Mouse (Mus musculus) lung, postnatal 25 days (tissue): Measurements from ENCODE around the gene Eif4a2.
"Not testable (repeated sequence)": the region's sequence is repeated elsewhere in the genome, so short reads cannot be mapped to it uniquely, and the experiment has no call there.

Experiments used
- DNase-seq: peaks from one replicate; pipeline ENCODE4 v3.0.0; 2022; ENCODE audit warnings: low spot score

Gene Eif4a2

DNA sequence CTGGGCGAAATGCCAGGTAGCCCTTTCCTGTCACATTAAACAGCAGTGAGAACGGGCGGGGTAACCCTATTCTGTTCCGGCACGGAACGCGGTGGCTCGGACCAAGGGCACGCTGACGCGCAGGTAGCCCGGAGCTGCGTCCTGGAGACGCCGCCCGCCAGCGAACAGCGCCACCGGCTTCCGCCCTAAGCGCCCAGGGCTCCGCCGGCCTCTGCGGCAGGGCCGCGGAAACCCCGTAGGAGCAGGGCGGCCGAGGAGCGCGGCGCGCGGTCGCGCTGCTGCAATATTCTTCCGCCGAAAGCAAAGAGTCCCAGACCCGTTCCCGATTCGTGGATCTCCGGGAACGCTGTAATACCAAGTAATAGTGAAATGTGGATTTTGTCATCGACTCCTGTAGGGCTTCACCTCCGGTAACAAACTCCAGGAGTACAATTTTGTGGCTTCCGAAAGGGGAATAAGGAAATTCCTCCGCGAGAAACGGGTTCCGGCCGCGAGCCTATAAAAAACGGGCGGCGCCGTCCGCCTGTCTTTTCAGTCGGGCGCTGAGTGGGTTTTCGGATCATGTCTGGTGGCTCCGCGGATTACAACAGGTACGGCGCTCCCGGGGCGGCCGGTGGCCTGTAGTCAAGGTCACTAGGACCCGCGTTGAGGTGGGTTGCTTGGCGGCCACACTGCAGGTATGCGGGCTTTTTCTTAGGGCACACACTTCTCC, at the start of gene Eif4a2:
Gene Eif4a2 (plus strand): TSS at position 214 of the 712 bp plus-strand sequence.
- DNase-seq = peak; percentile 91

DNA sequence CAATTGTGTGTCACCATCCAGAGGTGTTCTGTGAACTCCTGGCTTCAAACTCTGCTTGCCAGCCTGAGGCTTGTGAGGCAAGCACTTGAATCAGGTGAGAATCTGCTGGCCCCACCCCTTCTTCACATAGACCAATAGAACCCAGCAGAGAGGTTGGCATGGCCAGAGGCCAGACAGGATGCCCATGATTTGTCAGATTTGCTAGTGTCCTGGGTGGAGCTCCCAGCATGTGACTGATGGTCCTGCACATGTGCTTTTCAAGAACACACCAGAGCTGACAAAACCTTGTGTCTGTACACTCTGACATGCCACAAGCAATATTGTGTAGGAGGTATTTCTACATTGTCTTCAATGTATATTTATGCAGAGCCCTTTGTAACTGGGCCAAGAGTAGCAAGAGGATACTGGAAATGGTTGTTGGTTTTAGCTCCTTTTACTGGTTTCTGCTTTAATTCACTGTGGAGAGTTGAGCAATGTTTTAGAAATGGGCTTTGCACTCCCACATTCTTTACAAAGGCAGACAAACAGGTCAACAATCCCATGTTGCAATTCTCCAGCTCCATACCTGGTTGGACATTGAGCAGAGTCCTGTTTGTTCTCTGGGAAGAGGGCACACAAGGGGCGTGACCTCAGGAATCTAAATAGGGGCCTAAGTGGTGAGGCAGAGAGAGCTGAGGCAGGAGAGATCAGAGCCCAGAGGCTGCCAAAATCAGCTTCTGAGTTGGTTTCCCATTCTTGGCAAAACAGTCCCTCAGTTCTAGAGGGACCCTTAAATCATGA, 49.4 kb upstream of the Eif4a2 start, which contains the start of gene Kng1:
Gene Kng1 (plus strand): TSS at position 198 of the 780 bp plus-strand sequence.
- DNase-seq = not testable (repeated sequence)

DNA sequence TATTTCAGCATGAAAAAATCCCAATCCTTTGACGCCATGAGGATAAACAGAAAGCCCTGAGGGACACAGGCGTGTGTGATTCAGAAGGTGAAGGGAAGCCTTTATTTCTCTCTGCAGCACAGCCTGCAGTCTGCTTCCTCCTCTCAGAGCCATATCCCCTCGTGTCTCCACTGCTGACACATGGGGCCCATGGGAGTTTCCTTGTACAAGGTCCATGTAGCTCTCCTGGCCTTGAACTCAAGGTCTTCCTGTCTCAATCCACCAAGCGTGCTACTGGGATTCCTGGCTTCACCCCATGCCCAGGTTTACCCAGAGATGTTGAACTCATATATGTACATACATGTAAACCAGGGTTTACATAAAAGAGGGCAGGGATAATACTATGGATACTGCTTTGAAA, 47.6 kb upstream of the Eif4a2 start:
- DNase-seq = not testable (repeated sequence)

DNA sequence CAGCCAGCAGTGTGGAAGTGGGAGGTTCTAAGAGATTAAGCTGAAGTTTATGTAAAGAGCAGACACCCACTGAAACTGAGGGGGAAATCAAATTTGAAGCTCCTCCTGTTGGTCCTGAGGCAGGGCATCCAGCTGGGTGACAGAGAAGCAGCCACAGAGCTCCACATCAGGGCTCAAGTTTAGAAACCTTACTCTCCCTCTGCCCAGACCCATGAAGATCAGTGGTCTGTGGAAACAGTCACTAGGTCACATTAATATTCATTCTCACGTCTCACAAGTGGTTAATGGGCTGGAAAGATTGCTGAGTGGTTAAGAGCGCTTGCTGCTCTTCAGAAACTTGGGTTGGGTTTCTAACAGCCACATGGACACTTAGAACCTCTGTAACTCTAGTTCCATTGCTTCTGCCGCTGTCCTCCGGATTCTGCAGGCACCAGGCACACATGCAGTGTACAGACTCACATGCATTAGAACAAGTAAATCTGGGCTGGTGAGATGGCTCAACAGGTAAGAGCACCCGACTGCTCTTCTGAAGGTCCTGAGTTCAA, 46.4 kb upstream of the Eif4a2 start:
- DNase-seq = not testable (repeated sequence)

DNA sequence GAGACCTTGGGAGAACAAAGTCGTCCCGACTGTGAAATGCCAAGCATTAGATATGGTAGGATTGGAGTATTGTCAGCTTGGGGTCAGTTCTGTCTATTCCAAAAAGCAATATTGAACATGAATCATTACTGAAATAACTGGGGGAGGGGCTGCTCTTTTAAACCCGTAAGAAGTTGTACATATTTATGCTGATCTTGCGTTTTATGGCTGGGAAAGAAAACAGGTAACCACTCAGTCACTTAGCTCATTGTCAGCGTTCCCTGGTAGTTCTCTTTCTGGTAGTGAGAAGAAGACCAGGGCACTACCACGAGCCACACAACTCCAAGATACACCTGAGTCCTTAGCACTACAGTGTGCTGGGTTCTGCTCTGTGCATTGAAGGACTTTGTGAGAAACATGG, 29.7 kb upstream of the Eif4a2 start:
- not testable (repeated sequence) for DNase-seq

DNA sequence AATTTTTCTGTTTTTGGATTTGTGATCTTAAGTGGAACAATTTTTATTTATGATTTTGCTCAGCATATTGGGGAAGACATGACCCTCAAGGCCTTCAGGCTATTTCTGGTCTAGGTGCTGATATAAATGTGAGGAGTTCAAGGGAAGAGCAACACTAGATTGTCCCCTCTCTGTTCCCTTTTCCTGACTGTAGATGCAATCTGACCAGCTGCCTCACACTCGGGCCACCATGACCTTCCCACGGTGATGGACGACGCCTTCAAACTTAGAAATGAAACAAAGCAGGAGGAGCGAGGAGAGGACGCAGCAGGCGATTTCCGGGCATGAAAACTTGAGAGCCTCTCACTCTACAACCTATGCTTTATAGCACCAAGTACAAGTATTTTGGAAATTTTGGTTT, 20.1 kb upstream of the Eif4a2 start:
- not testable (repeated sequence) for DNase-seq

DNA sequence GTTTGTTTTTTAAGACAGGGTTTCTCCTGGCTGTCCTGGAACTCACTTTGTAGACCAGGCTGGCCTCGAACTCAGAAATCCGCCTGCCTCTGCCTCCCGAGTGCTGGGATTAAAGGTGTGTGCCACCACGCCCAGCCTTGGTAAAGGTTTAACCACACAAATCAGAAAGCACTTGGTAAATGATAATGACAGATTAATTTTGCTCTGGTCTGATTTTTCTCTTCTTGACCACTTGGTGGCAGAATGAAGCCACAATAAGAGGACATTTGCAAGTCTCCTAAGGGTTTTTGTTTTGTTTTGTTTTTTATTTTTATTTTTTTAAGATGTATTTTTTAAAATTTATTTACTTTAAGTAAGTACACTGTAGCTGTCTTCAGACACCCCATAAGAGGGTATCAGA, 19.5 kb upstream of the Eif4a2 start:
- DNase-seq = peak; percentile 14

DNA sequence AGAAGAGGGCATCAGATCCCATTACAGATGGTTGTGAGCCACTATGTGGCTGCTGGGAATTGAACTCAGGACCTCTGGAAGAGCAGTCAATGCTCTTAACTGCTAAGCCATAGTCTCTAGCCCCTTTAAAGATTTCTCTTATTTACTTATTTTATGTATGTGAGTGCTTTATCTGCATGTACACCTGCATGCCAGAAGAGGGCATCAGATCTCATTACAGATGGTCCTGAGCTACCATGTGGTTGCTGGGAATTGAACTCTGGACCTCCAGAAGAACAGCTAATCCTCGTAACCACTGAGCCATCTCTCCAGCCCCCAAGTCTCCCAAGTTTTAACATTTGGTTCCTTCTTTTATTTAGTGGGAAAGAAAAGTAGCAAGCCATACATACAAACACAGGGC, 18.8 kb upstream of the Eif4a2 start:
- DNase-seq = not testable (repeated sequence)

DNA sequence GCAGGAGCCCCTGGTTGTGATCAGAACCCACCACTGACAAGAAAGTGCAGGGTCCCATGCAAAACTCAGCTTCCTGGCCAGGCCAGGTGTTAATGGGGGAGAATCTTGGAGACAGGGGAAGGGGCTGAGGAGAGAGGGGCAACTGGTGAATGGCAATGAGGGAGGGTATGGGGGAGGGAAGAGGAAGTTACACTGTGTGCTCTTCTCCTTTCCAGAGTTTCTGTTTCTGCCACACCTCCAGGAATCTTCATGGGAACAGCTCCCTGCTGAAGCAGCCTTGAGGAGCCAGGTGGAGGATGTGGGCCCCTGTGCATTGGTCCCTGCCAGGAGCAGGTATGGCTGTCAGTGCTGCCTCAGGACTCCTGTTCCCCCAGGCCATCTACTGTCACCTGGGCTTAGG, 15.9 kb upstream of the Eif4a2 start:
- not testable (repeated sequence) for DNase-seq

DNA sequence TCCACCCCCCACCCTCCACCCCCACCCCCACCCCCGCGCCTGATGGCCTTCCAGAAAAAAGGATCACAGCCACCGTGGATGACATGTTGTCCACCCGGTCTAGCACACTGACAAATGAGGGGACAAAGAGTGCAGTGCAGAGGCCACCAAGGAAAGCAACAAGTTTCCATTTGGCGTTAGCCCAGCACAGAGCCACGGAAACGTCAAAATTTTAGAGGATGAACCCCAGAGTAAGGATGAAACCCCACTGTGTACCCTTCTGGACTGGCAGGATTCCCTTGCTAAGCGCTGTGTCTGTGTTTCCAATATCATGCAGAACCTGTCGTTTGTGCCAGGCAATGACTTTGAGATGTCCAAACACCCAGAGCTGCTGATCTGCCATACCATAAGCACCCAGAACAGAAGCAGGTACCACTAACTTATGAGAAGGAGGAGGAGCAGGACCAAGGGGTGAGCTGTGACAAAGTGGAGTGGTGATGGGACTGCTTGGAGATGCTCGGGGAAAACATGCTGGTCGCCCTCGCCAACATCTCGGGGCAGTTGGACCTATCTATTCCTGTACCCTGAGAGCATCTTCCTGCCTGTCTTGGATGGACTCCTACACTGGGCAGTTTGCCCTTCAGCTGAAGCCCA, 13.8 kb upstream of the Eif4a2 start:
- no peak for DNase-seq

DNA sequence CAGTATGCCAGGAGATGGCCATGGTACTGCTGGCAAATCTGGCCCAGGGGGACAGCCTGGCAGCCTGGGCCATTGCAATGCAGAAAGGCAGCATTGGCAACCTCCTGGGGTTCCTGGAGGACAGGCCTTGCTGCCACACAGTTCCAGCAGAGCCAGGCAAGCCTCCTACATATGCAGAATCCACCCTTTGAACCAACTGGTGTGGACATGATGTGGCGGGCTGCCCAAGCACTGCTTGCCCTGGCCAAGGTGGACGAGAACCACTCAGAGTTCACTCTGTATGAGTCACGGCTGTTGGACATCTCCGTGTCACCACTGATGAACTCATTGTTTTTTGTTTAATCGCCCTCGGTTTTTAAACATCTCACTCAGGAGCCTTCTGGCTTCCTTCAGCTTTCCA, 13.1 kb upstream of the Eif4a2 start:
- no peak for DNase-seq

DNA sequence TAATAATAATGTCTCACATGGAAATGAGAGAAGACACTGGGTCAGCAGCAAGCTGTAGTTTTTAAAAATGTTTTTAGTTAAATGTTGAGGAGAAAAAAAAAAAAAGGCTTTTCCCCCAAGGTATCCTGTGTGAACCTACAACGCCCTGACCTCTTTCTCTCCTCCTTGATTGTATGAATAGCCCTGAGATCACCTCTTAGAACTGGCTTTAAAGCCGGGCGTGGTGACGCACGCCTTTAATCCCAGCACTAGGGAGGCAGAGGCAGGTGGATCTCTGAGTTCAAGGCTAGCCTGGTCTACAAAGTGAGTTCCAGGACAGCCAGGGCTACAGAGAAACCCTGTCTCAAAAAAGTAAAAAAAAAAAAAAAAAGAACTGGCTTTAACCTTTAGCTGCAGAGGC, 11.7 kb upstream of the Eif4a2 start:
- DNase-seq = not testable (repeated sequence)

DNA sequence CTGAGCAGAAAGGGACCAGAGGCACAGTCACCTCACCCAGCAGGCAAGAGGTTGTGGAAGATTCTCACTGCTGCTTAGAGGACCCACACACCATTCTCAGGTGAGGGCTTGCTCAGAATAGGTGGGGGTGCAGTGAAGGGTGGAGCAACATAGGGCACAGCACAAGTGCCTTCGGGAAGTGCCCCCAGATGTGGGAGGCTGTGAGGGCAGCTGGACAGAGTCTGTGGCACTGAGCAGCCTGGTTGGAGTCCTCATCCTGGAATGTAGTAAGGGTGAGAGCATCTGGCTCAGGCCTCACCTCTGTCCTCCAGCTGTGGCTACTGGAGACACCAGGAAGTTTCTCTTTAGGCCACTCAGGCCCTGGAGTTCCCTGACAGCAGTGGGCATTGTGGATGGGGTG, 10.4 kb upstream of the Eif4a2 start:
- DNase-seq = not testable (repeated sequence)

DNA sequence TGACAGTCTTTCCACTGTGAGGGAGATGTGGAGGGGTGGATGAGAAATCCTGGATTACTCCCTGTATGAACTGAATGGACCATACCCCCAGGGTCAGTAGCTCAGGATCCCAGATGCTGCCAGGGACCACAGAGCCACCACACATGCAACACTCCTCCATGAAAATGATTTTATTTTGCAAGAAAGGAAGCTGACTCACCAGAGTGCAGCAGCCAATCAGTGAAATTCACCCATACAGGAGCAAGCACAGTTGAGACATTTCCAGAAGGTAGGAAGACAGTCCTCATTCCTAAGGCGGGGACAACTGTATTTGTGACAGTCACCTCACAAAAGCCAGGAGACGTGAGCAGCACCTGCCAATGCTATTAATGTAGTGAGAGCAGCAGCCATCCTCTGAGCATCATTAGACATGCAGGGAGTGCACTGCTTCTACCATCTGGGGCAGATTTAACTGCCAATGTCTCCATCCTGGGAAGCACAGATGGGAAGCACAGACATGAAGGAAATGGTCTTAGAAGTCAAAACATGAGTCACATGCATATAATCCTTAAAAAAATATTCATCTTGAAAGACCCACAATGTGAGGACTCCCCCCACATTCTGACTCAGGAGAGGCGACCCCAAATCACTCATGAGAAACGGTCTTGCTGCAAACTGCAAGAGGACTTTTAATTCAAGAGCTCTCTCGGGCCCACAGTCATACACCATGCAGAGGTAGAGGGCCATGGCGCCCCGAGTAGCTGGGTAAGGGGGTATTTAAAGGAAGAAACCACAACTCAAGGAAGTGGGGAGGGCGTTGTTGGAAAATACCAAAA, 9.7 kb upstream of the Eif4a2 start:
- DNase-seq = not testable (repeated sequence)

DNA sequence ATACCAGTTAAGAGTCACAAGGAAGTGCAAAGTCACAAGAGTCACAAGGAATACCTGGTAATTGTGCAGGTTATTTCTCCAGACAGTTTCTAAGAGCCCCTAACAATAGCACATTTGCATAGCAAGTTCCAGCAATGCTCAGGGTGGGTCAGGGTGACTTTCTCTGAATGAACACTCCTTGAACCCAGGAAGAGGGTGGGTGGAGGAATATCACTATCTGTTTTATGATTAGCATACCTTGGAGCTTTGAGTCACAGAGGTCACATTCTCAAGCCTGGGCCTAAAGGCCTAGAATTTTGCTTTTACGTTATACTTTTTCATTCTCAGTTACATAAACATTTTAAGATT, 9.2 kb upstream of the Eif4a2 start:
- DNase-seq = not testable (repeated sequence)

DNA sequence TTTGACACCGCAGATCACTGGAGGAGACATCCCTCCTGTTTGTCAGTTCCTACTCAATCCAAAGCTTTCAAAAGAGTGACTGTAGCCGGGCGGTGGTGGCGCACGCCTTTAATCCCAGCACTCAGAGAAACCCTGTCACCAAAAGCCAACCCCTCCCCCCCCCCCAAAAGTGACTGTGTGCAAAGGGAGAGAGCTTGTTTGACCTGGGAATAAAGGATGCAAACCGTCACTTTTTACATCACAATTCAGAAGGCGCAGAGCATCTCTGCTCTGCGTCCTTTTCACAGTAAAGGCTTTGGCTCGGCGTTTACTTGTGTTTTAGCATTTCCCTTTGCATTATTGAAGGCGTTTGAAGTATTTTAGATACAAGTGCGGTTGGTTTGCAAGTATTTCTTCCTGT, 7.6 kb upstream of the Eif4a2 start:
- DNase-seq = no peak

DNA sequence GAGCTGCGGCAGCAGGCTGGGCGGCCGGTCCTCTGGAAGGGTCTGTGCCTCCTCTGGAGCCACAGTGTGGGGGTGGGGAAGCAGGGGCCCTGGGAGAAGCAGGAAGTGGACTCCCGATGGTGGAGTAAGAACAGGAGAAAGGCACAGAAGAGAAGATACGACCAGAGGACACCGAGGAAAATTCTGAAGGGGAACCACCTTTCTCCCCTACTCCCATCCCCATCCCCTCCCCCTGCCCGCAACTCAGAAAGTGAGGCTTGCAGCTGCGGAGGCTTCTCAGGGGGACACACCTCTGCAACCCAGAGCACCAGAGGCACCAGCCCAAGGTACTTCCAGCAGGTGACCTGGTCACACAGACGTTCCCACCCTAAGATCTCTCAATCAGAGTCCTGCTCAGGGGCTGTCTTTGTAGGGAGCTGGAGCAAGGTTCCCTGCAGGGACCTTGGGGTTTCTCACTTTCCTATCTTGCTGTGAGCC, 7.1 kb upstream of the Eif4a2 start:
- no peak for DNase-seq

DNA sequence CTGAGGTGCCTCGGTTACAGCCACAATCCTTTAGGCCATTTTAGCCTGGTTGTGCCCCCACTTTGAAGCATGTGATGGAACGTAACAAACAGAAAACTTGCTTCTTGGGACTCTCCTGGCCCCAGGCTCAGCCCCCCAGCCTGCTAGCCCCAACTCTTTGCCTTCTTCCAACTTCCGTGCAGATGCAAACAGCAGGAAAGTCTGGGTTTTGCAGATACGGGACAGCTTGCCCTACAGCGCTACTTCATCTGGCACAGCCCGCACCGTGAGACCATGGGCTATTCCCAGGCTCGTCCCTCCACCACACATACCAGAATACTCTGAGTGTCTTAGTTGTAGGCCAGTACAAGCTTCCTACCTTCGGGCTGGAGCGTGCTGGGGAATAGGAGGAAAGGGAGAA, 6.6 kb upstream of the Eif4a2 start:
- no peak for DNase-seq

DNA sequence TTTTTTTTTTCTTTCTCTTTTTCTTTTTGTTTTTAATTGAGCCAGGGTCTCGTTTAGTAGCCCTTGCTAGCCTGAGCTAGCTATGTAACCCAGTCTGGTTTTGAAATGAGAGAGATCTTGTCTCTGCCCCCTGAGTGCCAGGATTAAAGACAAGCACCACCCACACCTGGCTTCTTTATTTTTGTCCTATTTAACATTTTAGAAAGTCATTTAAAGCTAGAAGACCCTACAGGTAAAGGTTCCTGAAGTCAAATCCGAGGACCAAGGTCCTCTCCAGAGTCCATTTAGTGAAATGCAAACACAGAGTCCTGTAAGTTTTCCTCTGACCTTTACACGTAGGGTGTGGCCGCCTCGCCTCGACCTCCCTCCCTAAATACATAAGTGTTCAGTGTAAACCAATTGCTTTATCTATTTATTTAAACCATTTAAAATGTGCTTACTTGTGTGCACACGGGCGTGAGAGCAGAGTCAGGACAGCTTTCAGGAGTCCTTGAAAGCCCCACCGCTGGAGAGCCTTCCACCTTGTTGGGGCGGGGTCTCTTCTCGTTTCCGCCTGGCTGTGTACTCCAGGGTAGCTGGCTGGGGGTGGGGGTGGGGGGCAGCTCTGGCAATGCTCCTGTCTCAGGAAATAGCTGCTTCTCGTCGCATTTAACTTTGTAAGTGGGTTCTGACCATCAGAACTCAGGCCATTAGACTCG, 4.8 kb upstream of the Eif4a2 start:
- no peak for DNase-seq

DNA sequence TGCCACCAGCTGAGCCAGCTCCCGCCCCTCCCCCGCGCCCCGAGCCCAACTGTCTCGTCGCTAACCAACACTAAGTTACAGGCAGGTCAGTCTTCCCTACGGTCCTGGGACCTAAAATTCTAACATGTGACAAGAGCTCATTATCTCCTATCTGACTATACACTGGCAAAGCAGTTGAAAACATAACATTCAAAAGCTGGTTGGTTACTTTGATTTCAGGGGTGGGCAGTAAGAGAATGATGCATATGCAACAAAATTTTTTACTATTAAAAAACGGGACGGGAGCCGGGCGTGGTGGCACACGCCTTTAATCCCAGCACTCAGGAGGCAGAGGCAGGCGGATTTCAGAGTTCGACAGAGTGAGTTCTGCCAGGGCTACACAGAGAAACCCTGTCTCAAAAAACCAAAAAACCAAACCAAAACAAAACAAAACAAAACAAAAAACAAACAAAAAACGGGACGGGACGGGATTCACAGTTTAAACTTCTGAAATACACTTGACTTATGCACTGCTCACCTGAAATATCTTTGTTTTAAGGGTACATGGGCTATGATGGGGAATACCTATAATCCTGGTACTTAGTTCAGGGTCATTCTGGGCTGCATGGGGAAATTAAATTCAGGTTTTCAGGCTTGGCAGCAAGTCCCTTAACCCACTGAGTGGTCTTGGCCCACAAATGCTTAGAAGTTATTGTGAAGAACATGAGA, 4.1 kb upstream of the Eif4a2 start:
- DNase-seq = no peak
